Mouse (Mus musculus): Measurements from ENCODE around the gene Txnrd2.

GRCm38 (mm10) chr16:18452361-18452862, 26.2 kb downstream of the Txnrd2 start:
- no peak for TF ChIP-seq CTCF (conservative IDR thresholded peaks at IDR 0.05 in 1 of 2, IDR thresholded peaks at IDR 0.05 in 1 of 2; ENCODE audit: low read depth in 2 of 2, low read length in 2 of 2)
- TF ChIP-seq MAX (IDR thresholded peaks at IDR 0.05; ENCODE audit: low read length): no peak
- no peak for TF ChIP-seq MAFK (IDR thresholded peaks at IDR 0.05; ENCODE audit: insufficient replicate concordance, low read length)
- no peak for TF ChIP-seq POLR2A (IDR thresholded peaks at IDR 0.05; ENCODE audit: low read depth, low read length)
- TF ChIP-seq TBP (conservative IDR thresholded peaks at IDR 0.05; ENCODE audit: low read depth, low read length): no peak
- TF ChIP-seq EP300 (IDR thresholded peaks at IDR 0.05; ENCODE audit: low read length): no peak
- no peak for TF ChIP-seq ZC3H11A (IDR thresholded peaks at IDR 0.05; ENCODE audit: low read depth, low read length)
- TF ChIP-seq ZKSCAN1 (IDR thresholded peaks at IDR 0.05; ENCODE audit: borderline replicate concordance, low read depth, low read length): no peak
- no peak for TF ChIP-seq KAT2A (IDR thresholded peaks at IDR 0.05; ENCODE audit: insufficient replicate concordance, low read length)
- TF ChIP-seq SIN3A (IDR thresholded peaks at IDR 0.05; ENCODE audit: low read length): no peak
- TF ChIP-seq NELFE (IDR thresholded peaks at IDR 0.05; ENCODE audit: low read depth, low read length): no peak
